Mouse (Mus musculus): Measurements from ENCODE around the gene Fyb2. TPM values are rescaled to one million over a fixed set of nuclear protein-coding genes. Genes with fewer than 3 reads are reported as not detected.

Gene Fyb2
- total and polyA plus RNA-seq, 3 experiments: 0.11 TPM; not detected in 2

- TF ChIP-seq GATA2 (IDR thresholded peaks at IDR 0.05; ENCODE audit: borderline replicate concordance, low read depth, low read length): no peak
- TF ChIP-seq CTCF (IDR thresholded peaks at IDR 0.05; ENCODE audit: low read depth, low read length): no peak
- no peak for TF ChIP-seq TAL1 (conservative IDR thresholded peaks at IDR 0.05; ENCODE audit: low read depth, low read length)
- DNase-seq (ENCODE audit: low spot score) (no peak), ATAC-seq (ENCODE audit: extremely low read depth, insufficient number of reproducible peaks, low FRiP score, poor library complexity, severe bottlenecking) (no peak)
- no peaks in the 10 kb centered on the region for H3K36me3 ChIP-seq (replicated peaks)
- H3K4me1 ChIP-seq (ENCODE audit: insufficient read depth, low read depth, low read length): no peaks in the 10 kb centered on the region
- no peak overlapping the region for H3K4me3 ChIP-seq (ENCODE audit: low read depth, low read length)
- H3K27me3 ChIP-seq (ENCODE audit: insufficient read depth, low read length): no peaks in the 10 kb centered on the region
- H3K9me3 ChIP-seq (replicated peaks): peaks cover 59% of the 10 kb centered on the region
These were observed 35.6 kb downstream of the Fyb2 start for GRCm38 (mm10) chr4:104948886-104949285.

GRCm38 (mm10) chr4:104949304-104949703 is 36.0 kb downstream of the Fyb2 start:
- no peaks in the 10 kb centered on the region for H3K4me1 ChIP-seq (ENCODE audit: insufficient read depth, low read depth, low read length)
- H3K9me3 ChIP-seq (replicated peaks): peaks cover 59% of the 10 kb centered on the region
- H3K4me3 ChIP-seq (ENCODE audit: low read depth, low read length): no peak overlapping the region
- no peaks in the 10 kb centered on the region for H3K36me3 ChIP-seq (replicated peaks)
- no peak for TF ChIP-seq TAL1 (conservative IDR thresholded peaks at IDR 0.05; ENCODE audit: low read depth, low read length)
- no peak for TF ChIP-seq GATA1 (IDR thresholded peaks at IDR 0.05; ENCODE audit: borderline replicate concordance, low read length)
- no peak for TF ChIP-seq GATA2 (IDR thresholded peaks at IDR 0.05; ENCODE audit: borderline replicate concordance, low read depth, low read length)
- TF ChIP-seq CTCF (IDR thresholded peaks at IDR 0.05; ENCODE audit: low read depth, low read length): no peak
- no peak for TF ChIP-seq POLR2AphosphoS5 (IDR thresholded peaks at IDR 0.05; ENCODE audit: insufficient replicate concordance, low read depth, low read length)
- ATAC-seq (ENCODE audit: extremely low read depth, insufficient number of reproducible peaks, low FRiP score, poor library complexity, severe bottlenecking) (no peak), DNase-seq (ENCODE audit: low spot score) (no peak)
- no peaks in the 10 kb centered on the region for H3K27me3 ChIP-seq (ENCODE audit: insufficient read depth, low read length)

GRCm38 (mm10) chr4:104951280-104951878 is 38.1 kb downstream of the Fyb2 start:
- no peaks in the 10 kb centered on the region for H3K36me3 ChIP-seq (replicated peaks)
- no peak for DNase-seq (ENCODE audit: low spot score)
- H3K4me3 ChIP-seq (ENCODE audit: low read depth, low read length): no peak overlapping the region
- TF ChIP-seq TAL1 (conservative IDR thresholded peaks at IDR 0.05; ENCODE audit: low read depth, low read length) (no peak), POLR2AphosphoS5 (IDR thresholded peaks at IDR 0.05; ENCODE audit: insufficient replicate concordance, low read depth, low read length) (no peak), GATA1 (IDR thresholded peaks at IDR 0.05; ENCODE audit: borderline replicate concordance, low read length) (no peak)
- peaks cover 46% of the 10 kb centered on the region for H3K9me3 ChIP-seq (replicated peaks)
- H3K4me1 ChIP-seq (ENCODE audit: insufficient read depth, low read depth, low read length): no peaks in the 10 kb centered on the region
- ATAC-seq (ENCODE audit: extremely low read depth, insufficient number of reproducible peaks, low FRiP score, poor library complexity, severe bottlenecking): no peak
- no peaks in the 10 kb centered on the region for H3K27me3 ChIP-seq (ENCODE audit: insufficient read depth, low read length)

- no peak for ATAC-seq (ENCODE audit: extremely low read depth, insufficient number of reproducible peaks, low FRiP score, poor library complexity, severe bottlenecking)
- DNase-seq (ENCODE audit: low spot score): no peak
- Histone ChIP-seq H3K9me3 (replicated peaks) (peaks cover 34% of the 10 kb centered on the region), H3K36me3 (replicated peaks) (no peaks in the 10 kb centered on the region), H3K4me3 (ENCODE audit: low read depth, low read length) (no peak overlapping the region), H3K27me3 (ENCODE audit: insufficient read depth, low read length) (no peaks in the 10 kb centered on the region), H3K4me1 (ENCODE audit: insufficient read depth, low read depth, low read length) (no peaks in the 10 kb centered on the region)
- TF ChIP-seq POLR2AphosphoS5 (IDR thresholded peaks at IDR 0.05; ENCODE audit: insufficient replicate concordance, low read depth, low read length): no peak
- TF ChIP-seq CTCF (IDR thresholded peaks at IDR 0.05; ENCODE audit: low read depth, low read length): no peak
- TF ChIP-seq GATA2 (IDR thresholded peaks at IDR 0.05; ENCODE audit: borderline replicate concordance, low read depth, low read length): no peak
- TF ChIP-seq TAL1 (conservative IDR thresholded peaks at IDR 0.05; ENCODE audit: low read depth, low read length): no peak
These were observed 43.4 kb downstream of the Fyb2 start for GRCm38 (mm10) chr4:104956691-104957090.

- no peak for TF ChIP-seq GATA1 (IDR thresholded peaks at IDR 0.05; ENCODE audit: borderline replicate concordance, low read length)
- no peak for TF ChIP-seq GATA2 (IDR thresholded peaks at IDR 0.05; ENCODE audit: borderline replicate concordance, low read depth, low read length)
- TF ChIP-seq CTCF (IDR thresholded peaks at IDR 0.05; ENCODE audit: low read depth, low read length): no peak
- no peak for TF ChIP-seq POLR2AphosphoS5 (IDR thresholded peaks at IDR 0.05; ENCODE audit: insufficient replicate concordance, low read depth, low read length)
- no peak for TF ChIP-seq TAL1 (conservative IDR thresholded peaks at IDR 0.05; ENCODE audit: low read depth, low read length)
- no peaks in the 10 kb centered on the region for H3K36me3 ChIP-seq (replicated peaks)
- no peaks in the 10 kb centered on the region for H3K27me3 ChIP-seq (ENCODE audit: insufficient read depth, low read length)
- no peaks in the 10 kb centered on the region for H3K4me1 ChIP-seq (ENCODE audit: insufficient read depth, low read depth, low read length)
- DNase-seq (ENCODE audit: low spot score): no peak
- no peak for ATAC-seq (ENCODE audit: extremely low read depth, insufficient number of reproducible peaks, low FRiP score, poor library complexity, severe bottlenecking)
- H3K9me3 ChIP-seq (replicated peaks): peaks cover 23% of the 10 kb centered on the region
- H3K4me3 ChIP-seq (ENCODE audit: low read depth, low read length): no peak overlapping the region
These were observed 48.2 kb downstream of the Fyb2 start for GRCm38 (mm10) chr4:104961431-104961830.

- Histone ChIP-seq H3K4me3 (ENCODE audit: low read depth, low read length) (no peak overlapping the region), H3K9me3 (replicated peaks) (peaks cover 20% of the 10 kb centered on the region; the same call in 1 of the 2 replicates), H3K27me3 (ENCODE audit: insufficient read depth, low read length) (no peaks in the 10 kb centered on the region), H3K36me3 (replicated peaks) (no peaks in the 10 kb centered on the region), H3K4me1 (ENCODE audit: insufficient read depth, low read depth, low read length) (no peaks in the 10 kb centered on the region)
- ATAC-seq (ENCODE audit: extremely low read depth, insufficient number of reproducible peaks, low FRiP score, poor library complexity, severe bottlenecking) (no peak), DNase-seq (ENCODE audit: low spot score) (no peak)
- no peak for TF ChIP-seq TAL1 (conservative IDR thresholded peaks at IDR 0.05; ENCODE audit: low read depth, low read length)
- no peak for TF ChIP-seq GATA1 (IDR thresholded peaks at IDR 0.05; ENCODE audit: borderline replicate concordance, low read length)
These were observed 59.4 kb downstream of the Fyb2 start for GRCm38 (mm10) chr4:104972606-104973005.
